Mouse (Mus musculus) heart, embryonic 14.5 days (tissue): ENCODE measurements around the gene Akr1e1. TPM values are rescaled to one million over a fixed set of nuclear protein-coding genes. Genes with fewer than 3 reads are reported as not detected.

Source experiments
- polyA plus RNA-seq: library from polyadenylated mRNA; unstranded; fragments of >200 nt; fragmentation: Nextera tagmentation; extraction: Ambion mirVana; gene quantifications from 2 replicates; pipeline ENCODE4 v1.2.1, GENCODE M21; 2014

Akr1e1 gene
- polyA plus RNA-seq, 1 experiment from 2014 or later: 49.5 TPM

Other genes starting within 250 kb of the Akr1e1 start
- not detected in 2 replicates for gene Akr1c6, start 174.9 kb downstream of the Akr1e1 start, polyA plus RNA-seq
- not detected in 2 replicates for gene Akr1c20, start 85.8 kb downstream of the Akr1e1 start, polyA plus RNA-seq
- gene Akr1c21, start 35.1 kb downstream of the Akr1e1 start, polyA plus RNA-seq: not detected in 2 replicates